Mouse (Mus musculus): ENCODE data around the gene Kcnd1.

- TF ChIP-seq GATA1 (IDR thresholded peaks at IDR 0.05; ENCODE audit: low read length), result no peak
- no peak for TF ChIP-seq TAL1 (IDR thresholded peaks at IDR 0.05; ENCODE audit: low read length)
Measured at GRCm38 (mm10) chrX:7789542-7790136, 32.5 kb upstream of the Kcnd1 start, which contains the start of gene Gripap1.

All from erythroblast, embryonic 14.5 days (primary cell).